Mouse (Mus musculus) naive thymus-derived CD4-positive, alpha-beta T cell, adult 2 months (primary cell): ENCODE measurements around the gene Skint11.
"Not testable (repeated sequence)": the region's sequence is repeated elsewhere in the genome, so short reads cannot be mapped to it uniquely, and the experiment has no call there.

Experiments
- DNase-seq: peaks from one replicate; pipeline ENCODE4 v3.0.0-alpha.2; 2011; ENCODE audit warnings: low read depth

Skint11 gene

GRCm38 (mm10) chr4:114163084-114163483, at the start of gene Skint11:
Gene Skint11 (plus strand): TSS chr4:114163384.
- no peak for DNase-seq

- DNase-seq, result no peak
Observed at GRCm38 (mm10) chr4:114161149-114161548, 2.0 kb upstream of the Skint11 start.

DNA sequence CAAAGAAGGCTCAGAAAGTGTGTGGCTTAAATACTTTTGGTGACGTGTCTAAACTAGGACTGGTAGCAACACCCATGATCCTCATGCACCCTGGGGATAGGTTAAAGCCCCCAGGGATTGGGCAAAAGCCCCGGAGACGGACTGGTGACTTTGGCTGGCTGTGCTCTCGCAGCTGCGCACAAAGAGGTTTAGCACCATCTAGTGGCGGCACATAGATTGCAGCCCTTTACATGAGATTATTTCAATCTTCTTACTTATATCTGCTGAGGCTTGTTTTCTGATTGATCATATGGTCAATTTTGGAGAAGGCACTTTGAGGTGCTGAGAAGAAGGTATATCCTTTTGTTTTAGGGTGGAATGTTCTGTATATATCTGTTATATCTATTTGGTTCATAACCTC, 9.7 kb downstream of the Skint11 start:
- DNase-seq, result not testable (repeated sequence)

- DNase-seq, result not testable (repeated sequence)
Observed at GRCm38 (mm10) chr4:114256906-114257305, 93.7 kb downstream of the Skint11 start.
